Mouse (Mus musculus): ENCODE results near the gene Papss2. TPM values are rescaled to one million over a fixed set of nuclear protein-coding genes. Genes with fewer than 3 reads are reported as not detected.

Gene Papss2
- polyA plus RNA-seq (2015; fragmentation: Nextera tagmentation; extraction: Ambion mirVana), result 3.5 and 3.6 TPM in 2 replicates

DNA sequence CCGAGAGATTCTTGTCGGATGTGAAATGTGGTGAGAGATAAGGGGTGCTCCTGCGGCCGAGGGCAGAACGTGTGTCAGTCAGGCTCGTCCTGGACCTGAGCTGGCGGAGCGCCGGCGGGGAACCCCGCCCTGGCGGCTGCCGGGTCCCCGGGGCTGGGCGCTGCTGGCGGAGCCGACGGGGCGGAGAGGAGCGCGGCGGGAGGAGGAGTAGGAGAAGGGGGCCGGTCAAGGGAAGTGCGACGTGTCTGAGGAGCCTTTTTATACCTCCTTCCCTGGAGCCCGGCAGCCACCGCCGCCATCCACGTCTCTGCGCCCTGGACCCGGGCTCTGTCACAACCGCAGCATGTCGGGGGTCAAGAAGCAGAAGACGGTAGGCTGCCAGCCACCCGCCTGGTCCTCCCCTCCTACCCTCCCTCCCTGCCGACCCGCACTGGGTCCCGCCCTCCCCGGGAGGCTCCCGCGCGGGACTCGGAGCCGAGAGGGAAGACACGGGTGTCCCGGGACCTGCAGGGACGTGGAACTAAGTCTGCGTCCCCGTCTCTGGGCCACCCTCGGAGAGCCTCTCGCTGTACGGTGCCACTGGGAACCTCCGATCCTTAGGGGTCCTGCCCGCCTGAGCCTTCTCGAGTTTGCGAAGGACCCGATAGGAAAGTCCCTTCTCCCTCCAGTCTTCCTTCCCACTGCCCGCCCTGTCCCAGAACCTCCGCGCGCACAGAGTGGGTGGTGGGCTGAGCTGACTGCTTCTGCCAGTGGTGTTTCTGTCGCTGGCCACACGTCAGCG, at the start of gene Papss2:
Gene Papss2, plus strand, starts transcription at position 285 of the 781 bp plus-strand sequence.

Other genes starting within 250 kb of the Papss2 start
- gene Sgms1, start 206.1 kb upstream of the Papss2 start, polyA plus RNA-seq (2015; fragmentation: Nextera tagmentation; extraction: Ambion mirVana), result 26.5 and 28.0 TPM in 2 replicates
- gene Rpl9-ps6, start 129.2 kb upstream of the Papss2 start, polyA plus RNA-seq (2015; fragmentation: Nextera tagmentation; extraction: Ambion mirVana), result 42.9 and 50.0 TPM in 2 replicates
- gene Minpp1, start 110.0 kb upstream of the Papss2 start, polyA plus RNA-seq (2015; fragmentation: Nextera tagmentation; extraction: Ambion mirVana), result 53.0 and 54.3 TPM in 2 replicates
- gene Atad1, start 144.0 kb downstream of the Papss2 start, polyA plus RNA-seq (2015; fragmentation: Nextera tagmentation; extraction: Ambion mirVana), result 88.2 and 94.1 TPM in 2 replicates
- 15.8 and 17.4 TPM in 2 replicates for gene Pten, start 161.7 kb downstream of the Papss2 start, polyA plus RNA-seq (2015; fragmentation: Nextera tagmentation; extraction: Ambion mirVana)